13 mouse cellular contexts compared by ENCODE assay signal in genomic region chr5:30401165-30401564, GRCm38 (mm10).
DNase-seq lines count a peak whose midpoint lies in the region; TF ChIP-seq lines count a peak whose summit lies in the region.
"Had no signal": no experiment of that assay in that cellular context is flagged by ENCODE, and none has a peak within 500 bp of the region (broad histone marks: within the 10 kb centered on the region; RNA-seq: fewer than 3 reads in every experiment).

No protein-coding gene starts in this region.

- H3K4me3 ChIP-seq in gastrocnemius, adult 2 months = no peak overlapping the region
- H3K4me3 ChIP-seq in layer of hippocampus, adult 2 months = no peak overlapping the region
- H3K4me3 ChIP-seq in CH12.LX (replicated peaks in 1 of 3; ENCODE audit: low read depth in 2 of 3, low read length in 2 of 3, poor library complexity in 1 of 3) = no peak overlapping the region
- H3K4me3 ChIP-seq in embryonic facial prominence, embryonic 10.5 days = no peak overlapping the region
- H3K4me3 ChIP-seq: embryonic facial prominence, embryonic 13.5 days; limb, embryonic 15.5 days had no signal

- peak overlapping the region; percentile 1; the same call in 1 of the 2 replicates for H3K27ac ChIP-seq in gastrocnemius, adult 2 months
- H3K27ac ChIP-seq in layer of hippocampus, adult 2 months = peak overlapping the region; percentile 58; the same call in 1 of the 2 replicates
- no peak overlapping the region for H3K27ac ChIP-seq in CH12.LX (ENCODE audit: insufficient read depth, low read depth)
- no peak overlapping the region for H3K27ac ChIP-seq in embryonic facial prominence, embryonic 10.5 days (replicated peaks)

- 32% methylated on average over 8 of the region's 8 CpGs for WGBS in embryonic facial prominence, embryonic 10.5 days

- in situ Hi-C loops in CH12.LX (cut with MboI; ENCODE audit: low pct_ligation_motif_present, low pct_unique_long_range_greater_than_20kb, low sequenced_read_pairs) = no loop called here

- peaks cover 0 to 16% of the 10 kb centered on the region in 2 experiments; a peak in 2 of 4 replicates for H3K4me1 ChIP-seq in CH12.LX (ENCODE audit: control insufficient read depth in 1 of 2, insufficient read depth in 2 of 2)
- peaks cover 10% of the 10 kb centered on the region for H3K4me1 ChIP-seq in embryonic facial prominence, embryonic 10.5 days

- no peaks in the 10 kb centered on the region for H3K79me2 ChIP-seq in CH12.LX (replicated peaks; ENCODE audit: control insufficient read depth, extremely low read depth, insufficient read depth, poor library complexity, severe bottlenecking)

- H3K4me2 ChIP-seq in CH12.LX (ENCODE audit: insufficient read depth, low read depth, poor library complexity, severe bottlenecking) = no peak overlapping the region
- H3K4me2 ChIP-seq: embryonic facial prominence, embryonic 13.5 days; limb, embryonic 15.5 days had no signal

- DNase-seq in gastrocnemius, adult 2 months = no peak
- no peak for DNase-seq in gastrocnemius, postnatal 36 days
- peak in 1 of 2 experiments; percentile 6 for DNase-seq in layer of hippocampus, adult 2 months (ENCODE audit: low spot score in 2 of 2)
- no peak for DNase-seq in layer of hippocampus, adult 9-10 months (ENCODE audit: low spot score)
- DNase-seq in CH12.LX (ENCODE audit: extremely low read depth) = peak; percentile 23
- peak; percentile 43 for DNase-seq in embryonic facial prominence, embryonic 10.5 days (ENCODE audit: low spot score)
- DNase-seq in kidney, adult 11 months = no peak
- DNase-seq in lung, postnatal 36 days = no peak
- DNase-seq: adrenal gland, adult 2 months; gastrocnemius, postnatal 25 days; thymus, adult 2 months had no signal

- TF ChIP-seq RAD21 in CH12.LX (IDR thresholded peaks at IDR 0.05; ENCODE audit: low read depth, low read length) = no peak

- intact Hi-C loops in gastrocnemius, adult 2 months (cut with DNase I) = no loop called here
- intact Hi-C loops in gastrocnemius, postnatal 36 days (cut with DNase I) = no loop called here

- no peak overlapping the region for H3K9ac ChIP-seq in CH12.LX (ENCODE audit: insufficient read depth, low read depth)
- H3K9ac ChIP-seq: embryonic facial prominence, embryonic 13.5 days; limb, embryonic 15.5 days had no signal

- H3K9me3 ChIP-seq in CH12.LX (replicated peaks; ENCODE audit: low read length) = peaks cover 12% of the 10 kb centered on the region
- no peaks in the 10 kb centered on the region for H3K9me3 ChIP-seq in embryonic facial prominence, embryonic 10.5 days
- H3K9me3 ChIP-seq: embryonic facial prominence, embryonic 13.5 days; limb, embryonic 15.5 days had no signal

- TF ChIP-seq CTCF in gastrocnemius, adult 2 months (IDR thresholded peaks at IDR 0.05) = no peak
- no peak for TF ChIP-seq CTCF in layer of hippocampus, adult 2 months (conservative IDR thresholded peaks at IDR 0.05)
- no peak for TF ChIP-seq CTCF in CH12.LX (conservative IDR thresholded peaks at IDR 0.05 in 1 of 2, IDR thresholded peaks at IDR 0.05 in 1 of 2; ENCODE audit: low read depth in 2 of 2, low read length in 2 of 2)

- dilution Hi-C loops in CH12.LX (cut with MboI; ENCODE audit: extremely low pct_ligation_motif_present, extremely low pct_unique_long_range_greater_than_20kb, low sequenced_read_pairs) = no loop called here

- H3K27me3 ChIP-seq in CH12.LX (replicated peaks) = peaks cover 11% of the 10 kb centered on the region
- H3K27me3 ChIP-seq in embryonic facial prominence, embryonic 10.5 days (replicated peaks; ENCODE audit: low read depth, poor library complexity, severe bottlenecking) = peaks cover 15% of the 10 kb centered on the region; the same call in 1 of the 2 replicates
- H3K27me3 ChIP-seq: embryonic facial prominence, embryonic 13.5 days; limb, embryonic 15.5 days had no signal

- no peak for TF ChIP-seq POLR2A in CH12.LX (IDR thresholded peaks at IDR 0.05; ENCODE audit: low read depth, low read length)

- TF ChIP-seq EP300 in CH12.LX (IDR thresholded peaks at IDR 0.05; ENCODE audit: low read length) = no peak

- H3K36me3 ChIP-seq in CH12.LX (replicated peaks in 1 of 2; ENCODE audit: control insufficient read depth in 1 of 2, insufficient read depth in 1 of 2, low read length in 1 of 2) = no peaks in the 10 kb centered on the region
- H3K36me3 ChIP-seq in embryonic facial prominence, embryonic 10.5 days (replicated peaks) = no peaks in the 10 kb centered on the region
- H3K36me3 ChIP-seq: embryonic facial prominence, embryonic 13.5 days; limb, embryonic 15.5 days had no signal

TF ChIP-seq in CH12.LX, 34 proteins besides CTCF, POLR2A, EP300 and RAD21:
- TF ChIP-seq UBTF (IDR thresholded peaks at IDR 0.05; ENCODE audit: low read depth, low read length) (no peak), ZC3H11A (IDR thresholded peaks at IDR 0.05; ENCODE audit: low read depth, low read length) (no peak), MAFK (IDR thresholded peaks at IDR 0.05; ENCODE audit: insufficient replicate concordance, low read length) (no peak), ETS1 (conservative IDR thresholded peaks at IDR 0.05; ENCODE audit: low read depth, low read length) (no peak), MAX (IDR thresholded peaks at IDR 0.05; ENCODE audit: low read length) (no peak), IRF4 (IDR thresholded peaks at IDR 0.05; ENCODE audit: low read depth, low read length) (no peak), MYC (IDR thresholded peaks at IDR 0.05; ENCODE audit: low read depth, low read length) (no peak), ELF1 (IDR thresholded peaks at IDR 0.05; ENCODE audit: low read depth, low read length) (no peak), BHLHE40 (IDR thresholded peaks at IDR 0.05; ENCODE audit: low read depth, low read length) (no peak), CHD2 (IDR thresholded peaks at IDR 0.05; ENCODE audit: low read length) (no peak), RCOR1 (conservative IDR thresholded peaks at IDR 0.05; ENCODE audit: low read depth, low read length) (no peak), USF1 (IDR thresholded peaks at IDR 0.05; ENCODE audit: low read depth, low read length) (no peak), MXI1 (IDR thresholded peaks at IDR 0.05; ENCODE audit: low read depth, low read length) (no peak), HCFC1 (IDR thresholded peaks at IDR 0.05; ENCODE audit: low read depth, low read length) (no peak), ZMIZ1 (IDR thresholded peaks at IDR 0.05; ENCODE audit: low read depth, low read length) (no peak), USF2 (conservative IDR thresholded peaks at IDR 0.05; ENCODE audit: low read depth, low read length) (no peak), PAX5 (IDR thresholded peaks at IDR 0.05; ENCODE audit: low read length) (no peak)

Comparison
In these comparisons a context has a peak if more than half of its experiments do, and no peak if none do; other contexts are left out.
1. DNase-seq: peak in CH12.LX (single experiment) and embryonic facial prominence, embryonic 10.5 days (single experiment); none in gastrocnemius, adult 2 months (single experiment), gastrocnemius, postnatal 36 days (0 of 2), layer of hippocampus, adult 9-10 months (single experiment), kidney, adult 11 months (single experiment) and lung, postnatal 36 days (single experiment).
2. H3K27ac ChIP-seq: peak in gastrocnemius, adult 2 months (single experiment) and layer of hippocampus, adult 2 months (single experiment); none in CH12.LX (single experiment) and embryonic facial prominence, embryonic 10.5 days (single experiment).